Mouse (Mus musculus) right cerebral cortex, postnatal 36 days (tissue): ENCODE measurements around the gene Auts2.

Experiments
- DNase-seq, 2 experiments: peaks; one replicate each; pipeline ENCODE4 v3.0.0; 2022; ENCODE audit warnings: low spot score in 2 of 2, mixed read lengths in 1 of 2

Gene Auts2

DNA sequence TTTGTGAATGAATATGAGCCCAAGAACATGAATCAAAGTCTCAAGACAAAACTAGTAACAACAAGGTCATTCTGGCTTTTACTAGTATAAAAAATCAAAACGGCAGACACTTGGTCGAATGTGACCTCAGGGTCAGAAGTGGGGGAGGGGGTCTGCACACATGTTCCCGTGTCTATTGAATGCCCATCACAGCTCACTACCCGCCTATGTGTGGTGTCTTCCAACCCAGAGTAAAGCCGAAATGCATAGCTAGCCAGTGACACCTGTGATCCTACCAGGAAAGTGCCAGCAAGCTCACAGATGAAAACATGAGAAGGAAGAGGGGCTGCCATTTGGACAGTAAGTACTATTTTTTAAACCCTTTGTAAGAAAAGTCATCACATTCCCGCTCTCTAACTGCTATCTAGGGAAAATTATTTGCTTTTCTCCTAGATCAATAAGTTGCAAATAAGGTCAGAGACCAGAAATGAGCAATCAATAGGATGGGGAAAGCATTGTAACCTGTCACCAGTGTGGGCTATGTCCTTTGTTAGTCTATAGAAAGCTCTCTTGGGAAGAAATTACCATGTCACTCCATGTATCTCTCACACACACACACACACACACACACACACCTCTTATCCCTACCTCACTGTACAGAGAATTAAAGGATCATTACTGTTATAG, 94.6 kb downstream of the Auts2 start:
- DNase-seq: no peak

DNA sequence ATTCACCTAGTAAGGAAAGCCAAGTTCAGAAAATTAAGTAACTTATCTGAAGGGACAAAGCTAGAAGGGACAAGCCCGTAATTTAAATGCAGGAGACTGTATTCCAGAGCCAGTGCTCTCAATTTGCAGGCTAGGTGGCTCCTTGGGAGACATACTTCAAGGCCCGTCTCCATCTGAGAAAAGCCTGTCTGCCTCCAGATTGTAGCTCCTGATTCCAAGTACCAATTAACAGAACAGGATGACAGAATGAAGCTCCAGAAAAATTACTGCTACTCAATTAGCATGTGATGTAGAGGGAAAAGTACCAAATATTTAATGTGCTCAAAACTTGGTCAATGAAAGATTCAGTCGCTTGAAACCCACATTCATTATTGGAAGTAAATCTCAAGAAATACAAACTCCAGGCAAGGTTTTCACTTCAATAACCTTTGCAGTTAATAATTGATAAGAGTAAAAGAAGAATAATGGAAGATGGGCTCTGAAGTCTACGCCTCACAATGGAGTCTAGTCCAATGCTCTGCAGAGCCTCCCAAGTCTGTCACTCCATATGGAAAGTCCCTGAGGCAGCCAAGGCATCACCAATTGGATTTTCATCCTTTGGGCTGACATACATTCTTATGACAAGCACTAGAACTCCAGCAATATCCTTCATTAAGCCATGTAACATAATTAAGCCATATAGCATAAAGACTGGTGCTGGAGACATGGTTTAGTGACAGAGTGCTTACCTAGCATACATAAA, 97.8 kb downstream of the Auts2 start:
- no peak for DNase-seq

DNA sequence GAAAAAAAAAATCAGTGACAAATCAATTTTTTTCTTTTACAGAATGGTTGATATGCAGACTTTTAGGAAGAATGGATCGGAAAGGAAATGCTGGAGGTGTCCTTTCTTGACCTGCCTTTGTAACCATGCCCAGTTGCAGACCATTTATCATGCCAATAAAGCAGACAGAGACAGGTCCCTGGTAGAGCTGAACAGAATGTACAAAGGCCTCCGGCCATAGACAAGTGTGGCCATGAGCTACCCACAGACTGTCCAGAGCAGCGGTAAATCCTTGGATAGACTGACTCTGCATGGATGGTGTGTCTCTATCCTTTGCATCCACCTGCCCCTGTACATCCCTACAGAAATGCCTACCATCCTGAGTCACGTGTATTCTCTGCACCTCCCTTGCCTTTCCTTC, 100.2 kb downstream of the Auts2 start:
- no peak for DNase-seq

DNA sequence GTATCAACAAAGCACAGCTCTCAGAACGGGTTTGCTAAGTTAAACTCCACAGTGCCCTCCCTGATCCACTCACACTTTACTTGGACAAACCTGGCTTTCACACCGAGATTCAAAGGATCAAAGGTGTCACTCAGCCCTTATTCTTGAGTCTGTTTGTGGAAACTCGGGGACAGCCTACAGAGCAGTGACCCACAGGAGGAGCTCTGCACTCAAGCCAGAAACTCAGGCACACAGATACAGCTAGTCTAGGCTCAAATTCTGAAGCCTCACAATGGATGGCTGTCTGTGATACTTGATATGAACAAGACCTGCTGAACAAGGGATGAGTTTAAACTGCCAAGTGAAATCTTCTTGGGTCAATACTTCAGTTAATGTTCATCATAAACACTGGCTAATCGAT, 104.7 kb downstream of the Auts2 start:
- no peak for DNase-seq

DNA sequence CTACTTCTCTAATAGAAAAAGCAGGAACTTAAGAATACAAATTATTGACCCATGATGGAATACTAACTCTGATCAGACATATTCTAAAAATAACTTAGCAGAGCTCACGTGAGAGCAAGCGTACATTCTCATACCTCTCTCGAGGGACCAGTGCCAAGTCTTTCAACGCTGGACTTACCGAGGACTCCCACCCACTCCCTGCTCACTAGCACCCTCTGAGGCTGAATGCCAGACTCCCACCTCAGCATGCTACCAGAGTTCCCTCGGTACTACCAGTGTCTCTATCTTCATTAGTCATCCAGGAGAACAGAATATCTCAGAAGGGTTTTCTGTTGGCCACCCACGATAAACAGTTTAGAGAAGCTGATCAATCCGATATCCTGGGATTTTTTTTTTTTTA, 105.2 kb downstream of the Auts2 start:
- peak; percentile 27 to 31 for DNase-seq

DNA sequence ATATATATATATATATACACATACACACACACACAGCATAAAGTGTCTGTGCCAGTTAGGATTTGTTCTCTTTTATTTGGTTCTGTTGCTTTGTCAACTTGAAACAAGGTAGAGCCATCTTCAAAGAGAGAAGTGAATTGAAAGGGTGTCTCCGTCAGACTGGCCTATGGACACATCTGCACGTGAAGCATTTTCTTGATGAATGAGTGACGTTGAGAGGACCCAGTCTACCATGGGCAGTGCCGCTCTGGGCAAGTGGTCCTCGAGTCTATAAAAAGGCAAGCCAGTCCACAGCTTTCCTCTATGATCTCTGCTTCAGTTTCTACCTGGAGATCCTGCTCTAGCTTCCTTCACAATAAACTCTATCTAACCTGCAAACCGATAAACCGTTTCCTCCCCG, 105.7 kb downstream of the Auts2 start:
- DNase-seq: no peak

DNA sequence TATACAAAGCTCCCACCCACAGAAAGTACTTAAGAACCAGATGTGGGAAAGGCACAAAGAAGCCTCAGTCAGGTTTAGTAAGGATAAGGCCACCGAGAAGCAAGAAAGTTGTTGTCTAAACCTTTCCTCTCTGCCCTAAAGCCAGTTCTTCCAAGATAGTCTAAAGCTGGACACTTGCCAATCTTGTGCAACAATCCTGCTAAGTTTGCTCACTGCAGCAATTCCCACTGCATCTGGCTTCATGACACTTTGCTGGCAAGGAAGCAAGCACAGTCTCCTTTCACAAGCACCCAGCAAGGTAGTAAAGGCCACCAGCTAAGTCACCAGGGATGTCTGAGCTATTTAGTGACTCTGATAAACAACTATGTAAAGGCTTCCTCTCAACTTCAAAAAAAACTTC, 106.2 kb downstream of the Auts2 start:
- DNase-seq: no peak

DNA sequence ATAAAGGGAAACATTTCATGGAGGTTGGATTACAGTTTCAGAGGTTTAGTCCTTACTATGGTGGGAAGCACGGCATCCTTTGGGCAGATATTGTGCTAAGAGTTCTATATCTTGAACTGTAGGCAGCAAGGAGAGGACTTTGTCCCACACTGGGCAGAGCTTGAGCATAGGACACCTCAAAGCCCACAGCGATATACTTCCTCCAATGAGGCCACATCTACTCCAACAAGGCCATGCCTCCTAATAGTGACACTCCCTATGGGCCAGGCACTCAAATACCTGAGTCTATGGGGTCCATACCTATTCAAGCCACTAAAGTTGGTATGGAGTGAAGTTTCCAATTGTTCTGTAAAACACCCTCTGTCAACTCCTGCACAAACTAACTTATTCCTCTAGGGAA, 106.7 kb downstream of the Auts2 start:
- DNase-seq: no peak

DNA sequence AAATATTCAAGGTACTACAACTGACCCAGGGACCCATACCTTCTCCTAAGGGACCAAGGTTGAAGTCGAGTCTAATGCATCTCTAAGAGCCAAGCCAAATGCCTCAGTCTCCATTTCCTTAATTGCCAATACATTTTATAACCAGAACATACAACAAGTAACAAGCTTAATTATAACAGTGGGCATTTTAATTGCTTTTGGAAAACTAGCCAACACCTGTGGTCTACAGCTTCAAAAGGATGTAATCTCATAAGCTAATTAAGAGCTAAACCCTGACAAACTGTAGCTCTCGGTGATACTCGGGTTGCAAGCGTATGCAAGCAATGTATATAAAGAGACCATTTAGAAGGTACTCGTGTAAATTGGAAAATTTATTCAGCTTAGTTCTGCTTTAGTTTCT, 107.7 kb downstream of the Auts2 start:
- DNase-seq: no peak

DNA sequence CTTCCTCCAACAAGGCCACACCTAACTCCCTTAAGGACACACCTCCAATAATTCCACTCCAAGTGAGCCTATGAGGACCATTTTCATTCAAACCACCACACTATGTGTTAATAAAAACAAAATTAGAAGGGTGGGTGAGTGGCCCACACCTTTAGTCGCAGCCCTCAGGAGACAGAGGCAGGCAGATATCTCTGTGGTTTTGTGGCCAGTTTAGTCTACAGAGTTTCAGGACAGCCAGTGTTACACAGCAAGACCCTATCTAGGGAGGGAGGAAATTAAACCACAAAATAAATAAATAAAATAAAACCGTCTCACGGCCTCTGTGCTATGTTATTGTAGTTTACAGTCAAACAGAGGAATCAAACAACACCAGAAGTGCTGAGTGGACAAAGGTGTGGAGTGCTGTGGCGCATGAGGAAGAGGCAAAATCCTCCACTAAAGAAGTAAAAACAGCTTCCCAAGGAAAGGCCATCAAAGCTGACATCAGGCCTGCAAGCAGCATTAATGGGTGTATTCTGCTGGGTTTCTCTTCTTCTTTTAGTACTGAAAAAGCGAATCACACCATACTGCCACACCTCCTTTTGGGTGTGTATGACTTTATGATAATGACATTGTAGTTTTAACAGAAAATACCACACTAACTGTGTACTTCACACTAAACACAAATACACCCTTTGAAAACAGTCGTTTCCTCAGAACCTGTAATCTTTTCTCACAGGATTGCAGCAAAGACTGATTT, 109.6 kb downstream of the Auts2 start:
- DNase-seq: no peak

DNA sequence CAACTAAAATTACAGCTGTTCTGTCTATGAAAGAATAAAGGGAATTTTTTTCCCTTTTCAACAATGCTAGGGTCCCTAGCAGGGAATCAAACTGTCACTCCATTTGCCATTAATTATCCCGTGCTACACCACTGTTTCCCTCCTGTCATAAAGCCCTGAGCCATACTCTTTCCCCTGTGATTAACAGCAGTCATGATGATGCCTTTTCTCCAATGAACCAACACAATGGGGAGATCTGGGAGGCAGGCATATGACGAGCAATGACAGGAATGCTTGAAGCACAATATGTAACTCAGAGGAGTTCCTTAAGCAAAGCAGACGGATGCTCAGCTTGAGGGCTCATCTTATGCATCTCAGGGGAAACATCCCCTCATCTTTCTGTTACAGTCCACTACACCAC, 113.8 kb downstream of the Auts2 start:
- DNase-seq: no peak

DNA sequence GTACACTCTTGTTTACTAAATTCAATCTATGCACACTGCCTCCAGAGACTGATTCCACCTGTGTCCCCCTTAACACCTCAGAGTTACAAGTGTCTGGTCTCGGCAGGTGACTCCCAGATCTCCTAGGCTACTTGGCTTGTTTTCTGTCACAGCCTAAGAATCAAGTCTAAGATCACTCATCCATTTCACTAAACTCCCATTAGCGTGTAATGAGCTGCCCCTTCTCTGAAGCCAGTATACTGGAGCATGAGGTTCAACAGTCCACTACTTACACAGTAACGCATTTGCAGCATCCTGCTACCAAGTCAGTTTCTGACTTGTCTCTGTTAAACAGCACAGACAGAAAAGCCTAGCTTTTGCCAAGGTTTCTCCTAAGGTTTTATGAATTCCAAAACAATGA, 116.8 kb downstream of the Auts2 start:
- no peak for DNase-seq

DNA sequence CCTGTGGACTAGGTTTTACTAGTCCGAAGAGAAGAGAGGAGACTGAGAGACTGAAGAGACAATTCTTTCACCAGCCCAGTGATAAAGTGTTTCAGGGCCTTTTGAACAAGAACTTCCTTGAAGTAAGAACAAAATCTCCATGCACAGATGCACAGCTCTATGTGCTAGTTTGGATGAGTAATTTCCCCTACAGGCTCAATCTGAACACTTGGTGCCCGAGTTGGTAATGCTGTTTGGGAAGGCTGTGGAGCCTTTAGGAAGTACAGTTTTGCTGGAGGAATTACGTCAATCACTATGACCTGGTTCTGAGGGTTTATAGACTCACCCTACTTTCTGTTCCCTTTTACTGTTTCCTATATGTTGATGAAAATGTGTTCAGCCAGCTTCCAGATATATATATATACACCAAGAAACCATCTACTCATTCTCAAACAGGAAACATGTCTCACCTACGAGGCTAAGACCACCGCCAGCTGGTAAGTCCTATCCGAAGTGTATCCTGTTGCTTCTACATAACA, 117.3 kb downstream of the Auts2 start:
- no peak for DNase-seq

DNA sequence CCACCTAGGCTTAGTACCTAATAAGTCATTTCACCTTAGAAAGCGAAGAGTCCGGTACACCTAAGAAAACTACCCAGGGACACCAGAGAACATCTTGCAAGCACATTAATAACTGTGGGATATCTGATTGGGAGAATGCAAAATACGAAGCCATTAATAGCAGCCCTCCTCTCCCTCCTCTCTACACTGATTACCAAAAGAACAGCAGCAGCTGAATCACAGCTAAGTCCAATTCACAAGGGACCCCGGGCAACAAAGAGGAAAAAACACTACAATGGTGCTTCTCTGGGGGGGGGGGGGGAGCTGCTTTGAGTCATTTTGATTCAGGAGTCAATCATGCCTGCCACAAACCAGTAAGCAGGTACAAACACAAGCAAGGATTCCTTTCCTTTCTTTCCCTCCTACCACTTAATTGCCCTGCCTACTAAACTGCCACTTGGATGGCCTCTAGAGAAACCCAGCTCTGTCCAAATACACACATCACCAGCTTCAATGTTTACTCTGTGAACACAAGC, 132.7 kb downstream of the Auts2 start:
- DNase-seq: no peak

DNA sequence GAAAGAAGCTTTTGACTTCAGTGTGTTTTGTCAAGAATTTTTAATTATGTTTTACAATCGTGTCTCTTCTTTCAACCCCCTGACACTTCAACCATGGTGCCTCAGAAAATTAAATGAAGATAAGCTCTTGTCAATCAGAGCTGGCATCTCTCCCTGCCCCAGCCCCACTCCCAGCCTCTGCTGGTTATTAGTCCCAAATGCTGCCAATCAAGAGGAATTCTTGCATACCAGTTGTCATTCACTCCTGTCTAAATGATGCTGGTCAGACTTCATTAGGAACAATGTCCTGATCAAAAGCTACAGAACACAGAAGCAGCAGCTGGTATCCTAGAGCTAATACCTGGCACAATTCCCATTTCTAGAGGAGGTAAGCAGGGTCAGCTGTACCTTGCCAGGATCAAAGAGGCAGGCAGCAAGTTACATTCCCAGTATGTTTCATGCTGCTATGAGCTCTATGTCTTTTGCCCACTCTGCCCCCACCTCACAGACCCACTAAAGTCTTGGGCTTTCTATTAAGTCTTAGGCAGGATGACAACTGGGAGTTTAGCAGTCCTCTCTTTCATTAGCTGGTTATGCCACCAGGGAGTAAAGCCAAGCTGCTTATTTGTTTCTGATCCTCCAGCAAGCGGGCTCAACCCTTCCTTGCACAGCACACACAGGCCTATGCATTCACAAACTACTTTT, 134.1 kb downstream of the Auts2 start:
- no peak for DNase-seq

DNA sequence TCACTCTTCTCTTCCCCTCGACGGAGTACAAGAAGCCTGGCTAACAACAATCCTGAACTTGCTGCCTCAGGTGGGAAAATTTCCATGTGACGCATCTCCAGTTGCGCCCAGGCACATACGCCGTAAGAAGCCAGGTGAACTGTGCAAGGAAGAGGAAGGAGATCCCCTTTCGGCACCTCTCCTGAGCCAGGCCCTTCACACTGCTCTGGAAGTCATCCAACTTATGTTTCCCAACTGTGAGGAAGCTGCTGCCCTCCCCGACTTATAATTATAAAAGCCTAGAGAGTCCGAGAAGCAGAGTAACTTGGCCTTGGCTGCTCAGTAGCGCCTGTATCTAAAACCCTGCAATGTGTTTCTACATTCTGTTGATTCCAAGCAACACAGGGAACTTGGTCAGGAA, 142.6 kb downstream of the Auts2 start:
- no peak for DNase-seq

DNA sequence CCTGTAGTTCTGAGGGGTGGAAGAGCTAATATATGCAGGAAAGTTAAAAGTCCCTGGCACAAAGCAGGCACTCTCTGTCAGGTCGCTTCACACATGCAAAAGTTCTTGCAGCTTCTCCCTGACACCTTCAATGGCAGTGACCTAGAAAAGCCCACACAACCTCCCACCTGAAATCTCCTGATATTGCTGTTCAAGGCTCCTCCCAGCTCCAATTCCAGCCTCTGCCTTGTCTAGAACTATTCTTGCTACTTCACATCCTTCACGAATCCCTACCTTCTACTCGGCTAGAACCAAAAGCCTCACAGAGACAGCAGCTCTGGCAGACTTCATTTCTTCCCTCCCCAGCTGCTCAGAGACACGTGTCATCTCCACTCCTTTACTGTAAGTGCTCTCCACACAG, 143.7 kb downstream of the Auts2 start:
- DNase-seq: peak in 1 of 2 experiments; percentile 58

DNA sequence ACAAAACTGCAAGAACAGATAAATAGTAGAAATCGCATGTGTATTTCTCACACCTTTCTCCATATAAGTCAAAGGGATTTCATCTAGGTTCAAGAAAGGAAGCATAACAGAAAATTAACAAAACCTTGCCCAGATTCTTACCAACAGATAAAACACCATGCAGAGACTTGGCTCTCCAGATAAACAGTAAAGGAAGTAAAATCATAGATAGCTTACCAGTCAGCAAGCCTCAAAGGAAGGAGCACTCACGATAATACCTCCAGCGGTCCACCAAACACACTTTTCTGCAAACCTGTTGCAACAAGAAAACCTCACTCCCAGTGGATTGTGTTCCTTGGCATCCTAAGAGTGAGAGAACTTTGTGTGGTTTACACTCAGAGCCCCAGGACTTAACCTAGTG, 147.2 kb downstream of the Auts2 start:
- no peak for DNase-seq

DNA sequence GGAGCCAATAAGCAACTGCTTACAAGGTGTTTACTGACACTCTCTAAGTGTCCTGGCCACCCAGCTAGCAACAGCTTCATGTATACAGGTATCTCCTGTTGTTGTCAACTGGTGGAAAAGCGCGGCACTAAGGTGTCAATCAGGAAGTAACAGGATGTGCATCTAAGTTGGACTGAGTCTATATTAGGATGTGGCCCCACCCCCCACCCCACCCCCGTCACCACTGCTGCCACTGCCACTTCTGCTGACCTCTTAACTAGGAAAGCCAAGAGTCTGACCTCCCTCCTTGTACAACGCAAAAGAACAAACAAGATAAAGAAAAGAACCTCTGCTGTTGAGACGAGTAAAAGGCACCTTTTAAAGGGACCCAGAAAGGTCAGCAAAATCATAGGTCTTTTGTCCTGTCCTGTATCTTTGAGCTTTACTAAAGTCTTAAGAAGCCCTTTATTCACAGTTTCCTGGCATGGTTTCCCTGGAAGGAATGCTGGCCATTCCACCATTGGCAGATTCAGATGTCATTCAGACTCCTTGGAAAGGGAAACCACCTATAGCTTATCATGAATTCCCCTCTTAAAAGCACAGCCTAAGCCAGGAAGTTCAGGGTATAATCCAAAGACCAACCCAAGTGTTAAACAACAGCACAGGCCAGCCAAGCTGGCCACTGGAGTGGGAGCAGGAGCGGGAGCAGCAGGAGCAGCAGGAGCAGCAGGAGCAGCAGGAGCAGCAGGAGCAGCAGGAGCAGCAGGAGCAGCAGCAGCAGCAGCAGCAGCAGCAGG, 148.2 kb downstream of the Auts2 start:
- DNase-seq: no peak

DNA sequence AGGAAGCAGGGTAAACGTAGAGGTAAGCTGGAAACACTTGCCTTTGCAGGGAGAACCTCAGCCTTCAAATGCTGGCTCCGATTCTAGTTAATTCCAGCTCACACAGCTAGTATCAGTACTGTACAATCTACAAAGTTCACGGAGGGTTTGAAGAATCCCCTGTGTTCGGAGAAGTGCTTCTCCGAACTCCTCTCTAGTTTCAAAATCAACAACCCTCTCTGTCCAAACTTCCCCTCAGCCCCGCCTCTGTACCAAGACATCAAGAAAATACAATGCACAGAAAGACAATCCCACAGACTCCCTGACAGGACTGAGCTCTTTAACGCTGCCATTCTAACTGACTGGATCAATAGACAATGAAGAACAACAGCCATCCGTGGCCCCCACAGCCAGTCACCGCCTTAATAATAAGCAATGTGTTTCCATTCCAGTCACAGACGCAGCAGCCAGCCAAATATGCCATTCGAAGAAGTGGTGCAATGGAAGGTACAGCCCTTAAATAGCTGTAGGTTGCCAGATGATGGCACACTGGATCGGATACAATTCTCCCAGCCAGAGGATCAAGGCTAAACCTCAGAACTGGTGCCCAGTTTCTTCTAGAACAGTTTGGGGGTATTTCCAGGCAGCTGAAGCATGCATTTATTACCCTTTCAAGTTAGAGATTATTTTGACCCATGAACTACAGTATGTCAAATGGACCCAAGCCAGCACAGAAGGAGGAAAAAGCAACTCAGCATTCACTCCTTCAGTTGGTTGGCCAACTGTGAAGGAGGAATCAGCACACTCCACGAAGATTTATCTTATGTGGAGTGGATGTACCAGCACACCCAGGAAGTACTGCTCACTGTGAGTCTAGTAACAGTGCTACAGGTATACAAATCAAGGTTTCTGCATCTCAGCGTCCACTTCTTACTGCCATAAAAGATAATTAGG, 151.0 kb downstream of the Auts2 start:
- DNase-seq: no peak
